Mouse (Mus musculus) C2C12 (cell line): ENCODE measurements around the gene Ppp2r1b. TPM values are rescaled to one million over a fixed set of nuclear protein-coding genes. Genes with fewer than 3 reads are reported as not detected.

Experiments
- H3K27me3 ChIP-seq: one replicate; pipeline ENCODE4 v1.6.1; 2011; ENCODE audit not compliant: control insufficient read depth, insufficient read depth, insufficient read length
- H3K36me3 ChIP-seq: one replicate; pipeline ENCODE4 v1.6.1; 2011; ENCODE audit not compliant: control insufficient read depth, insufficient read depth
- H3K4me3 ChIP-seq: one replicate; pipeline ENCODE4 v1.5.1; 2011; ENCODE audit warnings: mild to moderate bottlenecking, control low read depth; ENCODE audit not compliant: poor library complexity, insufficient read depth, severe bottlenecking
- H3K79me2 ChIP-seq: one replicate; pipeline ENCODE4 v1.6.1; 2011; ENCODE audit not compliant: control insufficient read depth, insufficient read depth
- H3K79me3 ChIP-seq: one replicate; pipeline ENCODE4 v1.6.1; 2011; ENCODE audit warnings: low read depth, control low read depth
- H3ac ChIP-seq: one replicate; pipeline ENCODE3; 2011; ENCODE audit warnings: low read depth; ENCODE audit not compliant: control insufficient read depth, insufficient read length
- CEBPB ChIP-seq: IDR thresholded peaks from one replicate; pipeline ENCODE4 v1.6.1; 2011; ENCODE audit warnings: low read depth, mild to moderate bottlenecking, control low read depth, moderate library complexity
- CTCF ChIP-seq: IDR thresholded peaks from one replicate; pipeline ENCODE4 v1.5.1; 2011; ENCODE audit not compliant: control insufficient read depth, insufficient read depth, insufficient read length
- FOSL1 ChIP-seq: IDR thresholded peaks from one replicate; pipeline ENCODE4 v1.8.0; 2011; ENCODE audit warnings: mild to moderate bottlenecking, low read length; ENCODE audit not compliant: poor library complexity, insufficient read depth, severe bottlenecking
- MAX ChIP-seq: IDR thresholded peaks from one replicate; pipeline ENCODE4 v1.6.1; 2011; ENCODE audit warnings: mild to moderate bottlenecking, control low read depth
- MYOD1 ChIP-seq: IDR thresholded peaks from one replicate; pipeline ENCODE4 v1.6.1; 2011; ENCODE audit warnings: low read depth; ENCODE audit not compliant: control insufficient read depth, insufficient read length
- MYOG ChIP-seq: IDR thresholded peaks from one replicate; pipeline ENCODE4 v1.6.1; 2011; ENCODE audit not compliant: control insufficient read depth, insufficient read length; ENCODE audit errors: extremely low read depth
- USF1 ChIP-seq: IDR thresholded peaks from one replicate; pipeline ENCODE4 v1.6.1; 2011; ENCODE audit warnings: low read depth, mild to moderate bottlenecking, control low read depth, moderate library complexity
- polyA plus RNA-seq: library from polyadenylated mRNA; unstranded; fragments of >200 nt; fragmentation: generic; extraction: Trizol; gene quantifications from one replicate; pipeline ENCODE4 v1.2.1, GENCODE M21; 2012; ENCODE audit warnings: missing spikeins

Gene Ppp2r1b
- polyA plus RNA-seq, 1 experiment = 26.7 TPM

GRCm38 (mm10) chr9:50849249-50849648 lies 4.1 kb downstream of the Ppp2r1b start:
- Histone ChIP-seq H3K27me3 (no peaks in the 10 kb centered on the region), H3K36me3 (no peaks in the 10 kb centered on the region)

GRCm38 (mm10) chr9:50849755-50850154 lies 4.7 kb downstream of the Ppp2r1b start:
- Histone ChIP-seq H3K4me3 (no peak overlapping the region), H3K27me3 (no peaks in the 10 kb centered on the region), H3K79me2 (no peaks in the 10 kb centered on the region), H3K36me3 (no peaks in the 10 kb centered on the region), H3K79me3 (no peaks in the 10 kb centered on the region), H3ac (no peak overlapping the region)
- TF ChIP-seq FOSL1 (no peak), CEBPB (no peak), USF1 (no peak), MYOD1 (no peak), MYOG (no peak), CTCF (no peak), MAX (no peak)

More at GRCm38 (mm10) chr9:50849249-50849648, 4.1 kb downstream of the Ppp2r1b start:
- TF ChIP-seq FOSL1 (no peak), CTCF (peak; percentile 60), MAX (no peak), MYOG (no peak), CEBPB (no peak), MYOD1 (no peak)
- no peaks in the 10 kb centered on the region for H3K79me3 ChIP-seq
- no peak overlapping the region for H3K4me3 ChIP-seq
- no peaks in the 10 kb centered on the region for H3K79me2 ChIP-seq
- H3ac ChIP-seq = no peak overlapping the region

- H3ac ChIP-seq = no peak overlapping the region
- no peaks in the 10 kb centered on the region for H3K79me3 ChIP-seq
- H3K4me3 ChIP-seq = no peak overlapping the region
- no peaks in the 10 kb centered on the region for H3K36me3 ChIP-seq
- H3K79me2 ChIP-seq = no peaks in the 10 kb centered on the region
- no peak for TF ChIP-seq MYOG
- no peak for TF ChIP-seq CEBPB
- TF ChIP-seq USF1 = no peak
- no peak for TF ChIP-seq MAX
- TF ChIP-seq CTCF = no peak
- no peak for TF ChIP-seq MYOD1
- no peak for TF ChIP-seq FOSL1
- H3K27me3 ChIP-seq = no peaks in the 10 kb centered on the region
Observed at GRCm38 (mm10) chr9:50850271-50850670, 5.2 kb downstream of the Ppp2r1b start.

DNA sequence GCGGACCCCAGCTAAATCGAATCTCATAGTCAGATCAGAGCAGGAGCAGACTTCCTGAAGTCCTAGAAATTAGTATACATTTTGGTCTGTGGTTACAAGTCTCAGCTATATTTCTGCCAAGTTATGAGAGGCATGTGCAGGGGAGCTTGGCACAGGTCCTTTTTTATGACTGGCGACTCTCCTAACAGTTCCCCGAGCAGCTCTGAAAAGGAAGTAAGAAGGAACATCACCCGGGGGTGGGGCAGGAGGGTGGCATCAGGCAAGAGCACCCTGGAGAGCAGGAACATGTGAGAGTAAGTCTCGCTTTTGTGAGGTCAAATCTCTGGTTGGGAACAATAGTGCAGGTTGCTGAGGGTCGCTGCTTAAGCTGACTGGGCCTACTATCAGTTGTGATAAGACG lies 5.6 kb downstream of the Ppp2r1b start:
- no peaks in the 10 kb centered on the region for H3K79me3 ChIP-seq
- H3K79me2 ChIP-seq = no peaks in the 10 kb centered on the region
- no peak overlapping the region for H3ac ChIP-seq
- TF ChIP-seq FOSL1 = no peak
- no peak for TF ChIP-seq MAX
- no peaks in the 10 kb centered on the region for H3K36me3 ChIP-seq
- H3K27me3 ChIP-seq = no peaks in the 10 kb centered on the region
- no peak overlapping the region for H3K4me3 ChIP-seq

DNA sequence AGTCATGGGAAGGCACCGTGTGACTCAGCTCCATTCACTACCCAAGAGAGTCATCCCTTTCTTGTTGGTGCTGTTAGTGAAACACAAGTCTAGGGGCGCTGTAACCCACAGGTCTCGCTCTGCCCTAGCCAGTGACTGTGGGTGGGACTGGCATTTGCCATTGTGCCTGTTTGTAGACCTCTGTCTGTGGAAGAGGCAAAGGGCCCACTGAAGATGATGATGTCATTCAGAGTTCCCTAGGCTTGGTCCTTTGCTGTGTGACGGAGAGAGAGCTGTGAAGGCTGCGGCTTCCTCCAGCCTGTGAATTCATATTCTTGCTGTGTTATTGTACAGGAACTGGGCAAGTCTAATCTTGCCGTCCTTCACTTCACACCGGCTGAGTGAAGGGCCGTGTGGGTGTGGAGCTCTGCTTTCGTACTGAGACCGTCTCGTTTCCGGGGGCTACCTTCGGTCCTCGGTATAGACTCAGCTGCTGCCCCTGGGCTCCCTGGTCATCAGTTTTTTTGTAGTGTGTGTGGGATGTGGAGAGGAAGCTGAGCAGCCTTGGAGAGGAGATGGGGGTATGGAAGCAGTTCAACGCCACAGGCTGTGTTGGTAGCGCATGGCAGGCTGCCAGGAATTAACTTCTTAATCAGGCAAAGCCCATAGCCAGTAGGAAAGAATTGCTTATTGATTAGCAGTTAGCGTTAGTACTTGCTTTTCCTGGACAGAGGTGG lies 7.7 kb downstream of the Ppp2r1b start:
- Histone ChIP-seq H3K27me3 (no peaks in the 10 kb centered on the region), H3K36me3 (no peaks in the 10 kb centered on the region), H3K79me3 (peaks cover 4% of the 10 kb centered on the region), H3ac (no peak overlapping the region), H3K4me3 (no peak overlapping the region), H3K79me2 (peaks cover 10% of the 10 kb centered on the region)
- TF ChIP-seq MYOD1 (no peak), MAX (no peak), CEBPB (no peak), FOSL1 (no peak), CTCF (no peak), USF1 (no peak), MYOG (no peak)

DNA sequence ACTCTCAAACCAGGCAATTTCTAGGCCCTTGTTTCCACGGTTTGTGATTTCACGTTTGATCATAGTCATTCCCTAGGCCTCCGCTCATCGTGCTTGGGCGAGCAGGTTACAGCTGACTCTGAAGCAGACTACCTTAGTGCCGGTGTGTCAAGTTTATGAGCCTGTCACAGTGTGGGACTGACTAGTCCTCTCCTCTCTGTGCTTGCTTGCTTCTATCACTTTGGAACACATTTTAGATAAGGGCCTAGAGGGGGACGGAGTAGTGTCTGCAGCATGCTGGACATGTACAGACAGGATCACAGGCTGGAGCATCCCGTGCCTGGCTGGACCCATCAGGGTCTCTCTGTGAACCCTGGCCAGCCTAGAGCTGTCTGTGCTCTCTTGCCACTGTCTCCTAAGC lies 9.3 kb downstream of the Ppp2r1b start:
- no peak overlapping the region for H3ac ChIP-seq
- no peak for TF ChIP-seq CEBPB
- TF ChIP-seq MAX = no peak
- no peak for TF ChIP-seq CTCF
- no peak for TF ChIP-seq MYOG
- no peak for TF ChIP-seq FOSL1
- no peak for TF ChIP-seq USF1
- no peak for TF ChIP-seq MYOD1
- H3K4me3 ChIP-seq = no peak overlapping the region
- H3K36me3 ChIP-seq = peaks cover 3% of the 10 kb centered on the region
- H3K79me3 ChIP-seq = peaks cover 10% of the 10 kb centered on the region
- peaks cover 24% of the 10 kb centered on the region for H3K79me2 ChIP-seq
- no peaks in the 10 kb centered on the region for H3K27me3 ChIP-seq
